ENCODE assay signal across 12 mouse cellular contexts in genomic region chr16:96969643-96970042, GRCm38 (mm10).
DNase-seq lines count a peak whose midpoint lies in the region; ATAC-seq and TF ChIP-seq lines count a peak whose summit lies in the region.
"Had no signal": no experiment of that assay in that cellular context is flagged by ENCODE, and none has a peak within 500 bp of the region (broad histone marks: within the 10 kb centered on the region; RNA-seq: fewer than 3 reads in every experiment).

No protein-coding gene starts in this region.

- 0 out of 2 replicates have a peak, but pooled peaks cover 15% of the 10 kb centered on the region for H3K4me1 ChIP-seq in neural tube, embryonic 13.5 days (replicated peaks)
- H3K4me1 ChIP-seq in forebrain, embryonic 14.5 days (ENCODE audit: control insufficient read depth, insufficient read depth, low read length): no peaks in the 10 kb centered on the region; the same call in 1 of the 2 replicates
- peaks cover 0 to 9% of the 10 kb centered on the region in 2 experiments; a peak in 1 of 4 replicates for H3K4me1 ChIP-seq in liver, embryonic 14.5 days (replicated peaks; ENCODE audit: control insufficient read depth in 2 of 2, insufficient read depth in 2 of 2, low read length in 1 of 2)
- H3K4me1 ChIP-seq: kidney, embryonic 15.5 days; limb, embryonic 15.5 days had no signal

- no peak overlapping the region for H3K9ac ChIP-seq in neural tube, embryonic 13.5 days
- no peak overlapping the region for H3K9ac ChIP-seq in forebrain, embryonic 14.5 days (ENCODE audit: low read length)
- no peak overlapping the region for H3K9ac ChIP-seq in liver, embryonic 14.5 days (replicated peaks)
- H3K9ac ChIP-seq: kidney, embryonic 15.5 days; limb, embryonic 15.5 days had no signal

- H3K4me3 ChIP-seq in neural tube, embryonic 13.5 days: no peak overlapping the region
- no peak overlapping the region for H3K4me3 ChIP-seq in forebrain, embryonic 14.5 days (ENCODE audit: low read depth, low read length)
- no peak overlapping the region for H3K4me3 ChIP-seq in liver, embryonic 14.5 days (ENCODE audit: insufficient read depth in 1 of 2, low read depth in 2 of 2, low read length in 2 of 2)
- H3K4me3 ChIP-seq: kidney, embryonic 15.5 days; limb, embryonic 15.5 days had no signal

- ATAC-seq in neural tube, embryonic 13.5 days (ENCODE audit: low read depth): peak; percentile 86
- ATAC-seq in forebrain, embryonic 14.5 days: no peak
- peak; percentile 69 for ATAC-seq in liver, embryonic 14.5 days (ENCODE audit: insufficient read depth)

- no peak overlapping the region for H3K4me2 ChIP-seq in neural tube, embryonic 13.5 days
- no peak overlapping the region for H3K4me2 ChIP-seq in forebrain, embryonic 14.5 days (ENCODE audit: low read length)
- H3K4me2 ChIP-seq in liver, embryonic 14.5 days (ENCODE audit: low read depth): no peak overlapping the region
- H3K4me2 ChIP-seq: kidney, embryonic 15.5 days; limb, embryonic 15.5 days had no signal

- no peaks in the 10 kb centered on the region for H3K36me3 ChIP-seq in neural tube, embryonic 13.5 days
- no peaks in the 10 kb centered on the region for H3K36me3 ChIP-seq in forebrain, embryonic 14.5 days (ENCODE audit: control insufficient read depth, insufficient read depth, low read length)
- H3K36me3 ChIP-seq in liver, embryonic 14.5 days (replicated peaks; ENCODE audit: control insufficient read depth, insufficient read depth, low read depth): no peaks in the 10 kb centered on the region
- H3K36me3 ChIP-seq: kidney, embryonic 15.5 days; limb, embryonic 15.5 days had no signal

- TF ChIP-seq CTCF in liver, embryonic 14.5 days (IDR thresholded peaks at IDR 0.05; ENCODE audit: low read depth): no peak

- WGBS in neural tube, embryonic 13.5 days: 85% methylated on average over 2 of the region's 2 CpGs
- 90% methylated on average over 2 of the region's 2 CpGs for WGBS in forebrain, embryonic 14.5 days
- 53% methylated on average over 2 of the region's 2 CpGs for WGBS in liver, embryonic 14.5 days (ENCODE audit: insufficient replicate concordance)

- H3K9me3 ChIP-seq in neural tube, embryonic 13.5 days: no peaks in the 10 kb centered on the region
- no peaks in the 10 kb centered on the region for H3K9me3 ChIP-seq in forebrain, embryonic 14.5 days (replicated peaks; ENCODE audit: control insufficient read depth, low read length)
- no peaks in the 10 kb centered on the region for H3K9me3 ChIP-seq in liver, embryonic 14.5 days (ENCODE audit: control insufficient read depth, low read length)
- H3K9me3 ChIP-seq: kidney, embryonic 15.5 days; limb, embryonic 15.5 days had no signal

- TF ChIP-seq EP300 in liver, embryonic 14.5 days (IDR thresholded peaks at IDR 0.05; ENCODE audit: low read depth): no peak

- H3K27me3 ChIP-seq in neural tube, embryonic 13.5 days: no peaks in the 10 kb centered on the region
- no peaks in the 10 kb centered on the region for H3K27me3 ChIP-seq in forebrain, embryonic 14.5 days (replicated peaks; ENCODE audit: control insufficient read depth, insufficient read depth, low read length)
- H3K27me3 ChIP-seq in liver, embryonic 14.5 days (ENCODE audit: control insufficient read depth, insufficient read depth, low read length): no peaks in the 10 kb centered on the region
- H3K27me3 ChIP-seq: kidney, embryonic 15.5 days; limb, embryonic 15.5 days had no signal

- no peak for DNase-seq in neural tube, embryonic 10.5 days (ENCODE audit: extremely low spot score, low spot score)
- peak; percentile 36 for DNase-seq in forebrain, embryonic 14.5 days (ENCODE audit: low spot score)
- no peak for DNase-seq in liver, embryonic 14.5 days (ENCODE audit: low read depth in 3 of 3, low spot score in 3 of 3)
- no peak for DNase-seq in layer of hippocampus, postnatal 10 days (ENCODE audit: low spot score in 2 of 2)
- no peak for DNase-seq in spleen, postnatal 4 days (ENCODE audit: low spot score in 2 of 2)
- DNase-seq in cerebellum, postnatal 36 days: no peak
- no peak for DNase-seq in kidney, adult 9 months
- DNase-seq: cerebellum, adult 8-10 months; heart, adult 11 months had no signal

- H3K27ac ChIP-seq in neural tube, embryonic 13.5 days (replicated peaks): peak overlapping the region; percentile 81
- 0 out of 2 replicates have a peak overlapping the region, but pooled peaks have one; percentile 17 for H3K27ac ChIP-seq in forebrain, embryonic 14.5 days (ENCODE audit: low read depth, low read length)
- no peak overlapping the region for H3K27ac ChIP-seq in liver, embryonic 14.5 days
- H3K27ac ChIP-seq: kidney, embryonic 15.5 days; limb, embryonic 15.5 days had no signal
